In genomic region chr12:117769113-117769512, GRCm38 (mm10) we compare ENCODE assay signal across 10 mouse cellular contexts. TPM values are rescaled to one million over a fixed set of nuclear protein-coding genes. Genes with fewer than 3 reads are reported as not detected.
DNase-seq lines count a peak whose midpoint lies in the region; ATAC-seq and TF ChIP-seq lines count a peak whose summit lies in the region.
"Had no signal": no experiment of that assay in that cellular context is flagged by ENCODE, and none has a peak within 500 bp of the region (broad histone marks: within the 10 kb centered on the region; RNA-seq: fewer than 3 reads in every experiment).

No protein-coding gene starts in this region.

- peak; percentile 83 for DNase-seq in hindbrain, embryonic 10.5 days (ENCODE audit: low spot score)
- DNase-seq in adrenal gland, postnatal 10 days, result peak; percentile 81
- DNase-seq in embryo, embryonic 9.5 days (ENCODE audit: extremely low spot score), result peak; percentile 82
- peak; percentile 94 for DNase-seq in hindbrain, postnatal 0 days (ENCODE audit: low spot score)
- peak; percentile 46 to 59 for DNase-seq in left cerebral cortex, postnatal 36 days (ENCODE audit: low spot score in 2 of 2)
- peak; percentile 37 for DNase-seq in testis, postnatal 14 days (ENCODE audit: low spot score)

- no peak overlapping the region for H3K4me2 ChIP-seq in hindbrain, embryonic 16.5 days (ENCODE audit: low read length)
- H3K4me2 ChIP-seq in hindbrain, postnatal 0 days (ENCODE audit: low read depth, low read length), result no peak overlapping the region
- no peak overlapping the region for H3K4me2 ChIP-seq in neural tube, embryonic 13.5 days
- H3K4me2 ChIP-seq: embryonic facial prominence, embryonic 12.5 days had no signal

- no peak overlapping the region for H3K27ac ChIP-seq in hindbrain, embryonic 10.5 days
- H3K27ac ChIP-seq in hindbrain, embryonic 16.5 days (ENCODE audit: low read depth, low read length), result no peak overlapping the region
- H3K27ac ChIP-seq in hindbrain, postnatal 0 days, result no peak overlapping the region
- no peak overlapping the region for H3K27ac ChIP-seq in neural tube, embryonic 13.5 days (replicated peaks)
- H3K27ac ChIP-seq: embryonic facial prominence, embryonic 12.5 days had no signal

- H3K4me3 ChIP-seq in hindbrain, embryonic 10.5 days, result no peak overlapping the region
- H3K4me3 ChIP-seq in hindbrain, embryonic 16.5 days (ENCODE audit: low read length), result no peak overlapping the region
- H3K4me3 ChIP-seq in hindbrain, postnatal 0 days (ENCODE audit: low read length), result no peak overlapping the region
- H3K4me3 ChIP-seq in neural tube, embryonic 13.5 days, result no peak overlapping the region
- H3K4me3 ChIP-seq: embryonic facial prominence, embryonic 12.5 days; myocyte had no signal

- peak; percentile 96 for TF ChIP-seq CTCF in hindbrain, postnatal 0 days (IDR thresholded peaks at IDR 0.05; ENCODE audit: low read depth)

- peaks cover 4% of the 10 kb centered on the region; the same call in 1 of the 2 replicates for H3K4me1 ChIP-seq in hindbrain, embryonic 10.5 days (replicated peaks)
- no peaks in the 10 kb centered on the region for H3K4me1 ChIP-seq in hindbrain, embryonic 16.5 days (ENCODE audit: control insufficient read depth, insufficient read depth, low read depth, low read length)
- H3K4me1 ChIP-seq in hindbrain, postnatal 0 days (ENCODE audit: insufficient read depth, low read length), result no peaks in the 10 kb centered on the region
- H3K4me1 ChIP-seq in neural tube, embryonic 13.5 days (replicated peaks), result no peaks in the 10 kb centered on the region
- H3K4me1 ChIP-seq: embryonic facial prominence, embryonic 12.5 days had no signal

- no peaks in the 10 kb centered on the region for H3K36me3 ChIP-seq in hindbrain, embryonic 10.5 days
- no peaks in the 10 kb centered on the region for H3K36me3 ChIP-seq in hindbrain, embryonic 16.5 days (ENCODE audit: control insufficient read depth, insufficient read depth, low read length)
- H3K36me3 ChIP-seq in hindbrain, postnatal 0 days (ENCODE audit: insufficient read depth, low read length), result no peaks in the 10 kb centered on the region
- H3K36me3 ChIP-seq in neural tube, embryonic 13.5 days, result no peaks in the 10 kb centered on the region
- H3K36me3 ChIP-seq: embryonic facial prominence, embryonic 12.5 days had no signal

- intact Hi-C loops in left cerebral cortex, postnatal 36 days (cut with DNase I), result loop anchor here (1.0 to 5.0 kb wide), 3 partner anchors 342 to 384 kb away; no protein-coding TSS in a partner anchor

- H3K9ac ChIP-seq in hindbrain, embryonic 16.5 days (ENCODE audit: low read depth, low read length), result no peak overlapping the region
- H3K9ac ChIP-seq in hindbrain, postnatal 0 days (replicated peaks; ENCODE audit: low read length), result no peak overlapping the region
- no peak overlapping the region for H3K9ac ChIP-seq in neural tube, embryonic 13.5 days
- H3K9ac ChIP-seq: embryonic facial prominence, embryonic 12.5 days had no signal

- WGBS in hindbrain, embryonic 10.5 days, result 18% methylated on average over 5 of the region's 5 CpGs
- 1% methylated on average over 5 of the region's 5 CpGs for WGBS in hindbrain, embryonic 16.5 days
- 6% methylated on average over 5 of the region's 5 CpGs for WGBS in hindbrain, postnatal 0 days
- WGBS in neural tube, embryonic 13.5 days, result 5% methylated on average over 5 of the region's 5 CpGs

- H3K9me3 ChIP-seq in hindbrain, embryonic 10.5 days, result no peaks in the 10 kb centered on the region
- H3K9me3 ChIP-seq in hindbrain, embryonic 16.5 days (ENCODE audit: control insufficient read depth, low read length), result no peaks in the 10 kb centered on the region
- H3K9me3 ChIP-seq in hindbrain, postnatal 0 days (ENCODE audit: low read length), result no peaks in the 10 kb centered on the region
- no peaks in the 10 kb centered on the region for H3K9me3 ChIP-seq in neural tube, embryonic 13.5 days
- H3K9me3 ChIP-seq: embryonic facial prominence, embryonic 12.5 days had no signal

- ATAC-seq in hindbrain, embryonic 16.5 days, result no peak
- ATAC-seq in hindbrain, postnatal 0 days, result no peak; the same call in 1 of the 2 replicates
- ATAC-seq in neural tube, embryonic 13.5 days (ENCODE audit: low read depth), result 0 out of 2 replicates have a peak, but pooled peaks have one; percentile 17

- peaks cover 4% of the 10 kb centered on the region; the same call in 1 of the 2 replicates for H3K27me3 ChIP-seq in hindbrain, embryonic 10.5 days (ENCODE audit: insufficient read depth, poor library complexity, severe bottlenecking)
- H3K27me3 ChIP-seq in hindbrain, embryonic 16.5 days (replicated peaks; ENCODE audit: control insufficient read depth, insufficient read depth, low read length), result no peaks in the 10 kb centered on the region
- no peaks in the 10 kb centered on the region for H3K27me3 ChIP-seq in hindbrain, postnatal 0 days (ENCODE audit: insufficient read depth, low read length)
- peaks cover 32% of the 10 kb centered on the region for H3K27me3 ChIP-seq in neural tube, embryonic 13.5 days
- H3K27me3 ChIP-seq: embryonic facial prominence, embryonic 12.5 days had no signal

RNA-seq across cellular contexts. Expression of gene Cdca7l, which starts 35.0 kb away (rescaled TPM):
- polyA plus RNA-seq in hindbrain, embryonic 10.5 days (2016; fragmentation: Nextera tagmentation; extraction: Ambion mirVana), result 32.3 and 48.3 TPM in 2 replicates
- polyA plus RNA-seq in hindbrain, embryonic 16.5 days (2015; fragmentation: Nextera tagmentation; extraction: Ambion mirVana), result 5.3 and 7.3 TPM in 2 replicates
- 10 to 100 TPM in 1 of 2 experiments, 1 to 10 TPM in 1; 7.7 to 13.2 TPM for total RNA-seq in adrenal gland, postnatal 10 days (2021)
- 4.4 and 4.6 TPM in 2 replicates for total RNA-seq in hindbrain, postnatal 0 days (2014; rRNA removed)
- 5.5 and 5.9 TPM in 2 replicates for polyA plus RNA-seq in hindbrain, postnatal 0 days (2015; fragmentation: Nextera tagmentation; extraction: Ambion mirVana)
- 1 to 10 TPM in 1 of 2 experiments, under 1 TPM in 1; 0.49 to 1.7 TPM for total RNA-seq in left cerebral cortex, postnatal 36 days (2021)
- 3.3 and 5.4 TPM in 2 replicates for polyA plus RNA-seq in neural tube, embryonic 13.5 days (2015; fragmentation: Nextera tagmentation; extraction: Ambion mirVana)

Comparison
In these comparisons a context has a peak if more than half of its experiments do, and no peak if none do; other contexts are left out.
1. DNase-seq: peak in every context shown above with its lines; median percentile 94 in hindbrain, postnatal 0 days; 83 in hindbrain, embryonic 10.5 days; 82 in embryo, embryonic 9.5 days; 81 in adrenal gland, postnatal 10 days; 52 in left cerebral cortex, postnatal 36 days; 37 in testis, postnatal 14 days.